Mouse (Mus musculus): ENCODE results near the gene Tmem120b. TPM values are rescaled to one million over a fixed set of nuclear protein-coding genes. Genes with fewer than 3 reads are reported as not detected.

Tmem120b gene
- total and polyA plus RNA-seq, 3 experiments, result 5.6 to 6.8 TPM; not detected in 1

GRCm38 (mm10) chr5:123024965-123025573, 43.1 kb upstream of the Tmem120b start (continued):
- TF ChIP-seq MAX (IDR thresholded peaks at IDR 0.05; ENCODE audit: low read length) (0 out of 2 replicates have a peak, but pooled peaks have one; percentile 5), UBTF (IDR thresholded peaks at IDR 0.05; ENCODE audit: borderline replicate concordance, insufficient read depth, low read depth, low read length) (peak; percentile 91; the same call in 1 of the 2 replicates), POLR2AphosphoS5 (IDR thresholded peaks at IDR 0.05; ENCODE audit: borderline replicate concordance, low read depth, low read length) (no peak), MYB (IDR thresholded peaks at IDR 0.05; ENCODE audit: low read depth, low read length) (no peak), RCOR1 (IDR thresholded peaks at IDR 0.05; ENCODE audit: low read depth, low read length) (0 out of 2 replicates have a peak, but pooled peaks have one; percentile 25), USF2 (IDR thresholded peaks at IDR 0.05; ENCODE audit: borderline replicate concordance in 1 of 2, insufficient read depth in 1 of 2, low read depth in 1 of 2, low read length in 2 of 2) (no peak), MAFK (IDR thresholded peaks at IDR 0.05; ENCODE audit: borderline replicate concordance, low read depth, low read length) (no peak), USF1 (IDR thresholded peaks at IDR 0.05; ENCODE audit: low read depth, low read length) (no peak), CHD1 (IDR thresholded peaks at IDR 0.05; ENCODE audit: low read depth, low read length) (no peak), JUND (IDR thresholded peaks at IDR 0.05; ENCODE audit: low read depth, low read length) (no peak)

- TF ChIP-seq USF1 (IDR thresholded peaks at IDR 0.05; ENCODE audit: low read depth, low read length) (no peak), ZMIZ1 (IDR thresholded peaks at IDR 0.05; ENCODE audit: low read depth, low read length) (no peak), POLR2A (IDR thresholded peaks at IDR 0.05; ENCODE audit: control insufficient read depth in 1 of 2, insufficient read depth in 1 of 2, low read depth in 1 of 2, low read length in 2 of 2, poor library complexity in 1 of 2) (no peak), KAT2A (conservative IDR thresholded peaks at IDR 0.05; ENCODE audit: low read depth, low read length) (no peak)
- peaks cover 0 to 18% of the 10 kb centered on the region in 2 experiments; a peak in 2 of 4 replicates for H3K36me3 ChIP-seq (ENCODE audit: control insufficient read depth in 1 of 2, insufficient read depth in 2 of 2, low read length in 2 of 2)
- H3K9ac ChIP-seq (ENCODE audit: control insufficient read depth, low read depth, low read length, poor library complexity, severe bottlenecking), result no peak overlapping the region
- H3K9me3 ChIP-seq (replicated peaks; ENCODE audit: insufficient read depth, low read length), result no peaks in the 10 kb centered on the region
- no peaks in the 10 kb centered on the region for H3K27me3 ChIP-seq (ENCODE audit: control insufficient read depth in 1 of 2, insufficient read depth in 2 of 2, low read length in 2 of 2)
- H3K79me2 ChIP-seq (ENCODE audit: control insufficient read depth, insufficient read depth, low read length, poor library complexity), result no peaks in the 10 kb centered on the region
- DNase-seq (ENCODE audit: low read depth, low spot score), result no peak
- H3K4me1 ChIP-seq (ENCODE audit: control insufficient read depth in 1 of 2, insufficient read depth in 2 of 2, low read length in 2 of 2), result peaks cover 7 to 28% of the 10 kb centered on the region in 2 experiments
- no peak overlapping the region for H3K4me3 ChIP-seq (ENCODE audit: control insufficient read depth in 1 of 2, insufficient read depth in 1 of 2, low read depth in 2 of 2, low read length in 2 of 2)
- no peak overlapping the region for H3K27ac ChIP-seq (ENCODE audit: control insufficient read depth, low read depth, low read length)
Measured at GRCm38 (mm10) chr5:123026414-123026813, 41.8 kb upstream of the Tmem120b start.

GRCm38 (mm10) chr5:123027436-123027835, 40.8 kb upstream of the Tmem120b start:
- Histone ChIP-seq H3K36me3 (ENCODE audit: control insufficient read depth in 1 of 2, insufficient read depth in 2 of 2, low read length in 2 of 2) (peaks cover 0 to 18% of the 10 kb centered on the region in 2 experiments; a peak in 2 of 4 replicates), H3K9ac (ENCODE audit: control insufficient read depth, low read depth, low read length, poor library complexity, severe bottlenecking) (no peak overlapping the region)

More at GRCm38 (mm10) chr5:123027436-123027835, 40.8 kb upstream of the Tmem120b start:
- Histone ChIP-seq H3K4me3 (ENCODE audit: control insufficient read depth in 1 of 2, insufficient read depth in 1 of 2, low read depth in 2 of 2, low read length in 2 of 2) (no peak overlapping the region), H3K27me3 (ENCODE audit: control insufficient read depth in 1 of 2, insufficient read depth in 2 of 2, low read length in 2 of 2) (no peaks in the 10 kb centered on the region), H3K79me2 (ENCODE audit: control insufficient read depth, insufficient read depth, low read length, poor library complexity) (no peaks in the 10 kb centered on the region), H3K4me1 (ENCODE audit: control insufficient read depth in 1 of 2, insufficient read depth in 2 of 2, low read length in 2 of 2) (peaks cover 7 to 28% of the 10 kb centered on the region in 2 experiments), H3K27ac (ENCODE audit: control insufficient read depth, low read depth, low read length) (no peak overlapping the region), H3K9me3 (replicated peaks; ENCODE audit: insufficient read depth, low read length) (no peaks in the 10 kb centered on the region)
- DNase-seq (ENCODE audit: low read depth, low spot score), result peak; percentile 58
- TF ChIP-seq MAZ (IDR thresholded peaks at IDR 0.05; ENCODE audit: low read depth, low read length) (no peak), MAFK (IDR thresholded peaks at IDR 0.05; ENCODE audit: borderline replicate concordance, low read depth, low read length) (peak; percentile 89; the same call in 1 of the 2 replicates), ZC3H11A (IDR thresholded peaks at IDR 0.05; ENCODE audit: low read depth, low read length) (no peak), CTCF (IDR thresholded peaks at IDR 0.05 in 2 of 3, conservative IDR thresholded peaks at IDR 0.05 in 1 of 3; ENCODE audit: control insufficient read depth in 1 of 3, insufficient read depth in 1 of 3, low read depth in 2 of 3, low read length in 3 of 3, poor library complexity in 1 of 3, severe bottlenecking in 1 of 3) (no peak), SMC3 (IDR thresholded peaks at IDR 0.05; ENCODE audit: low read depth, low read length) (no peak), MYB (IDR thresholded peaks at IDR 0.05; ENCODE audit: low read depth, low read length) (no peak), RCOR1 (IDR thresholded peaks at IDR 0.05; ENCODE audit: low read depth, low read length) (peak; percentile 13; the same call in 1 of the 2 replicates), POLR2AphosphoS2 (IDR thresholded peaks at IDR 0.05; ENCODE audit: low read length) (no peak), USF1 (IDR thresholded peaks at IDR 0.05; ENCODE audit: low read depth, low read length) (no peak), TCF12 (IDR thresholded peaks at IDR 0.05; ENCODE audit: low read depth, low read length) (0 out of 2 replicates have a peak, but pooled peaks have one; percentile 15), POLR2A (IDR thresholded peaks at IDR 0.05; ENCODE audit: control insufficient read depth in 1 of 2, insufficient read depth in 1 of 2, low read depth in 1 of 2, low read length in 2 of 2, poor library complexity in 1 of 2) (no peak), EP300 (IDR thresholded peaks at IDR 0.05; ENCODE audit: low read depth in 1 of 2, low read length in 2 of 2) (peak in 1 of 2 experiments; percentile 53; a peak in 2 of 4 replicates), TAL1 (IDR thresholded peaks at IDR 0.05; ENCODE audit: low read length) (peak; percentile 50), NRF1 (IDR thresholded peaks at IDR 0.05; ENCODE audit: insufficient read depth, low read depth, low read length, poor library complexity, severe bottlenecking) (no peak), GABPA (IDR thresholded peaks at IDR 0.05; ENCODE audit: low read depth, low read length) (no peak), MAX (IDR thresholded peaks at IDR 0.05; ENCODE audit: low read length) (no peak), ETS1 (IDR thresholded peaks at IDR 0.05; ENCODE audit: low read depth, low read length) (0 out of 2 replicates have a peak, but pooled peaks have one; percentile 23)
